18 mouse cellular contexts compared by ENCODE assay signal in the genomic region with DNA sequence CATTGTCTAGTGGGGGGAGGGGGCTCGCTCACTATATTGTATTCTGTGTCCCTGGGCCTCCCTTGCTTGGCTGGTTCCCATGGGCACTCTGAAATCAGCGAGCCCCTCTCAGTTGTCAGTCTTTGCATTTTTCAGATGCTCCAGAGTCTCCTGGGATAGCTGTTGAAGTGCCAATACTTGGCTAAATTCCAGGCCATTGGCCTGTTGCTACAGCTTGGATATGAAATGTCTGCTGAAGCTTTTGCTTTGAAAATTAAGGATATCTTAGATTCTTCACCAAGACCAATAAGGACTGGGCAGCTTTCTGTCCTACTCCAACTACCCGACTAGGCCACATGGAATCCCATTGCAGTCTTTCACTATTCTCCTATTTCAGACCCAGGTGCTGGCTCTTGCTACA.
DNase-seq lines count a peak whose midpoint lies in the region; ATAC-seq and TF ChIP-seq lines count a peak whose summit lies in the region.
"Had no signal": no experiment of that assay in that cellular context is flagged by ENCODE, and none has a peak within 500 bp of the region (broad histone marks: within the 10 kb centered on the region; RNA-seq: fewer than 3 reads in every experiment).

No protein-coding gene starts in this region.

- no peak overlapping the region for H3K4me2 ChIP-seq in heart, embryonic 13.5 days
- no peak overlapping the region for H3K4me2 ChIP-seq in lung, embryonic 14.5 days
- H3K4me2 ChIP-seq in hindbrain, embryonic 15.5 days, result no peak overlapping the region
- H3K4me2 ChIP-seq in midbrain, embryonic 16.5 days (ENCODE audit: low read length), result no peak overlapping the region
- H3K4me2 ChIP-seq: liver, embryonic 13.5 days had no signal

- H3K9ac ChIP-seq in heart, embryonic 13.5 days, result no peak overlapping the region
- H3K9ac ChIP-seq in lung, embryonic 14.5 days, result no peak overlapping the region
- H3K9ac ChIP-seq in hindbrain, embryonic 15.5 days, result no peak overlapping the region
- H3K9ac ChIP-seq in midbrain, embryonic 16.5 days (ENCODE audit: low read depth, low read length), result no peak overlapping the region
- H3K9ac ChIP-seq: liver, embryonic 13.5 days had no signal

- H3K27me3 ChIP-seq in heart, embryonic 13.5 days (replicated peaks), result no peaks in the 10 kb centered on the region
- no peaks in the 10 kb centered on the region for H3K27me3 ChIP-seq in lung, embryonic 14.5 days (ENCODE audit: insufficient read depth, low read length)
- no peaks in the 10 kb centered on the region for H3K27me3 ChIP-seq in hindbrain, embryonic 15.5 days
- no peaks in the 10 kb centered on the region for H3K27me3 ChIP-seq in midbrain, embryonic 16.5 days (ENCODE audit: control insufficient read depth, insufficient read depth, low read depth, low read length)
- H3K27me3 ChIP-seq: liver, embryonic 13.5 days had no signal

- no peak for TF ChIP-seq CTCF in lung, embryonic 14.5 days (IDR thresholded peaks at IDR 0.05; ENCODE audit: low read depth)

- no peak for ATAC-seq in heart, embryonic 13.5 days (ENCODE audit: extremely low read depth, insufficient number of reproducible peaks, low FRiP score, low TSS enrichment)
- no peak for ATAC-seq in lung, embryonic 14.5 days (ENCODE audit: insufficient read depth)
- ATAC-seq in hindbrain, embryonic 15.5 days (ENCODE audit: low FRiP score, low read depth), result no peak
- ATAC-seq in midbrain, embryonic 16.5 days, result no peak
- ATAC-seq: CD4-positive, CD25-positive, alpha-beta regulatory T cell, adult 4 months had no signal

- no peak for DNase-seq in heart, postnatal 25 days (ENCODE audit: low spot score)
- DNase-seq in lung, embryonic 14.5 days, result peak; percentile 53
- no peak for DNase-seq in lung, postnatal 10 days
- no peak for DNase-seq in layer of hippocampus, adult 18-20 months (ENCODE audit: low spot score in 2 of 2)
- no peak for DNase-seq in spleen, postnatal 14 days (ENCODE audit: low spot score in 2 of 2)
- DNase-seq: adrenal gland, postnatal 10 days; cerebellum, adult 9-10 months; gastrocnemius, postnatal 14 days; kidney, adult 18-20 months; kidney, postnatal 36 days; liver, embryonic 13.5 days; lung, postnatal 4 days; right cerebral cortex, postnatal 14 days; thymus, postnatal 4 days had no signal

- no peaks in the 10 kb centered on the region for H3K36me3 ChIP-seq in heart, embryonic 13.5 days
- H3K36me3 ChIP-seq in lung, embryonic 14.5 days (ENCODE audit: insufficient read depth), result no peaks in the 10 kb centered on the region
- H3K36me3 ChIP-seq in hindbrain, embryonic 15.5 days, result no peaks in the 10 kb centered on the region
- H3K36me3 ChIP-seq in midbrain, embryonic 16.5 days (ENCODE audit: control insufficient read depth, insufficient read depth, low read length), result no peaks in the 10 kb centered on the region
- H3K36me3 ChIP-seq: liver, embryonic 13.5 days had no signal

- H3K4me3 ChIP-seq in heart, embryonic 13.5 days, result no peak overlapping the region
- H3K4me3 ChIP-seq in lung, embryonic 14.5 days (ENCODE audit: low read depth, low read length), result no peak overlapping the region
- no peak overlapping the region for H3K4me3 ChIP-seq in hindbrain, embryonic 15.5 days
- H3K4me3 ChIP-seq in midbrain, embryonic 16.5 days (ENCODE audit: low read depth, low read length), result no peak overlapping the region
- H3K4me3 ChIP-seq: liver, embryonic 13.5 days had no signal

- H3K9me3 ChIP-seq in heart, embryonic 13.5 days, result no peaks in the 10 kb centered on the region
- no peaks in the 10 kb centered on the region for H3K9me3 ChIP-seq in lung, embryonic 14.5 days (ENCODE audit: low read depth, low read length)
- no peaks in the 10 kb centered on the region for H3K9me3 ChIP-seq in hindbrain, embryonic 15.5 days
- H3K9me3 ChIP-seq in midbrain, embryonic 16.5 days (replicated peaks; ENCODE audit: control insufficient read depth, low read length, poor library complexity, severe bottlenecking), result no peaks in the 10 kb centered on the region
- H3K9me3 ChIP-seq: liver, embryonic 13.5 days had no signal

- WGBS in heart, embryonic 13.5 days, result 42% methylated on average over 3 of the region's 3 CpGs
- 74% methylated on average over 3 of the region's 3 CpGs for WGBS in lung, embryonic 14.5 days
- 51% methylated on average over 3 of the region's 3 CpGs for WGBS in hindbrain, embryonic 15.5 days
- WGBS in midbrain, embryonic 16.5 days, result 53% methylated on average over 3 of the region's 3 CpGs

- intact Hi-C loops in heart, postnatal 25 days (cut with DNase I), result no loop called here

- H3K4me1 ChIP-seq in heart, embryonic 13.5 days, result peaks cover 44% of the 10 kb centered on the region
- peaks cover 21% of the 10 kb centered on the region for H3K4me1 ChIP-seq in lung, embryonic 14.5 days (ENCODE audit: insufficient read depth)
- H3K4me1 ChIP-seq in hindbrain, embryonic 15.5 days (replicated peaks), result peaks cover 43% of the 10 kb centered on the region
- H3K4me1 ChIP-seq in midbrain, embryonic 16.5 days (ENCODE audit: control insufficient read depth, insufficient read depth, low read length), result peaks cover 21% of the 10 kb centered on the region
- H3K4me1 ChIP-seq: liver, embryonic 13.5 days had no signal

- H3K27ac ChIP-seq in heart, embryonic 13.5 days (replicated peaks), result peak overlapping the region; percentile 50
- no peak overlapping the region for H3K27ac ChIP-seq in lung, embryonic 14.5 days (ENCODE audit: low read depth)
- peak overlapping the region; percentile 20; the same call in 1 of the 2 replicates for H3K27ac ChIP-seq in hindbrain, embryonic 15.5 days (replicated peaks)
- peak overlapping the region; percentile 1; the same call in 1 of the 2 replicates for H3K27ac ChIP-seq in midbrain, embryonic 16.5 days (ENCODE audit: low read length)
- H3K27ac ChIP-seq: liver, embryonic 13.5 days had no signal
